Mouse (Mus musculus): ENCODE data around the gene Olfr986. TPM values are rescaled to one million over a fixed set of nuclear protein-coding genes. Genes with fewer than 3 reads are reported as not detected.

Gene Olfr986
- polyA plus RNA-seq, 1 experiment from 2014 or later, result not detected

DNA sequence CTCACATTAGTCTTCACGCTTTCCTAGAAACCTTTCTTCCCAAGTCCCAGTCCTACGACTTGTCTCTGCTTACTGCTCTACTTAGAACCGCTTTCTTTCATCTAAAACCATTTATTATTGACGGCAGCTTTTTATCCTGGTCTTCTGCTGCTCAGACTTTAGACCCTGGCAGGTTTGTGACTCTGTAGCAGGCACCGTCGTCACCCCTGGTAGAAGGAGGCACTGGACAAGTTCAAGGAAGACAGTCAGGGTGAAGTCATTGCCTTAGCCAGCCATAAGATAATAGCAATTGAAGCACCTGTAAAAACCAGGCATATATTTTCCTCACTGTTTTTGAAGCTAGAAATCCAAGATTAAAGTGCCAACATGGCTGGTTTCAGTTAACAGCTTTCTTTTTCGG lies 54.5 kb downstream of the Olfr986 start:
- 76% methylated on average over 7 of the region's 7 CpGs for WGBS
- H3K9ac ChIP-seq, result no peak overlapping the region
- H3K9me3 ChIP-seq (replicated peaks), result peaks cover 7% of the 10 kb centered on the region; the same call in 1 of the 2 replicates
- ATAC-seq (ENCODE audit: insufficient number of reproducible peaks, low FRiP score), result no peak
- H3K36me3 ChIP-seq, result no peaks in the 10 kb centered on the region
- no peak overlapping the region for H3K4me2 ChIP-seq
- H3K27me3 ChIP-seq (replicated peaks), result peaks cover 10% of the 10 kb centered on the region
- no peaks in the 10 kb centered on the region for H3K4me1 ChIP-seq (replicated peaks)
- no peak overlapping the region for H3K4me3 ChIP-seq
- no peak overlapping the region for H3K27ac ChIP-seq (ENCODE audit: poor library complexity, severe bottlenecking)

Other genes starting within 250 kb of the Olfr986 start
- gene Olfr974, start 243.4 kb upstream of the Olfr986 start, polyA plus RNA-seq (2016; fragmentation: Nextera tagmentation; extraction: Ambion mirVana), result not detected in 2 replicates
- gene Olfr975, start 228.9 kb upstream of the Olfr986 start, polyA plus RNA-seq (2016; fragmentation: Nextera tagmentation; extraction: Ambion mirVana), result not detected in 2 replicates
- not detected in 2 replicates for gene Olfr976, start 219.8 kb upstream of the Olfr986 start, polyA plus RNA-seq (2016; fragmentation: Nextera tagmentation; extraction: Ambion mirVana)
- not detected in 2 replicates for gene Olfr978, start 188.8 kb upstream of the Olfr986 start, polyA plus RNA-seq (2016; fragmentation: Nextera tagmentation; extraction: Ambion mirVana)
- not detected in 2 replicates for gene Olfr979, start 177.5 kb upstream of the Olfr986 start, polyA plus RNA-seq (2016; fragmentation: Nextera tagmentation; extraction: Ambion mirVana)
- not detected in 2 replicates for gene Olfr980, start 171.3 kb upstream of the Olfr986 start, polyA plus RNA-seq (2016; fragmentation: Nextera tagmentation; extraction: Ambion mirVana)
- not detected in 2 replicates for gene Olfr981, start 159.5 kb upstream of the Olfr986 start, polyA plus RNA-seq (2016; fragmentation: Nextera tagmentation; extraction: Ambion mirVana)
- gene Olfr982, start 107.1 kb upstream of the Olfr986 start, polyA plus RNA-seq (2016; fragmentation: Nextera tagmentation; extraction: Ambion mirVana), result not detected in 2 replicates
- gene Olfr983, start 87.3 kb upstream of the Olfr986 start, polyA plus RNA-seq (2016; fragmentation: Nextera tagmentation; extraction: Ambion mirVana), result not detected in 2 replicates
- not detected in 2 replicates for gene Olfr984, start 66.7 kb upstream of the Olfr986 start, polyA plus RNA-seq (2016; fragmentation: Nextera tagmentation; extraction: Ambion mirVana)
- not detected in 2 replicates for gene Olfr985, start 50.7 kb upstream of the Olfr986 start, polyA plus RNA-seq (2016; fragmentation: Nextera tagmentation; extraction: Ambion mirVana)
- gene Tmem225, start 32.8 kb upstream of the Olfr986 start, polyA plus RNA-seq (2016; fragmentation: Nextera tagmentation; extraction: Ambion mirVana), result not detected in 2 replicates
- 4.2 and 4.8 TPM in 2 replicates for gene Zfp202, start 11.4 kb downstream of the Olfr986 start, polyA plus RNA-seq (2016; fragmentation: Nextera tagmentation; extraction: Ambion mirVana)
- 0.35 and 0.61 TPM in 2 replicates for gene Scn3b, start 88.3 kb downstream of the Olfr986 start, polyA plus RNA-seq (2016; fragmentation: Nextera tagmentation; extraction: Ambion mirVana)